Mouse (Mus musculus): ENCODE results near the gene Gm49396. TPM values are rescaled to one million over a fixed set of nuclear protein-coding genes. Genes with fewer than 3 reads are reported as not detected.

The Gm49396 gene
- total and polyA plus RNA-seq, 2 experiments from 2014 or later, result 0.61 to 3.0 TPM

- Histone ChIP-seq H3K4me1 (ENCODE audit: control insufficient read depth, insufficient read depth) (0 out of 2 replicates have a peak, but pooled peaks cover 6% of the 10 kb centered on the region), H3K27me3 (ENCODE audit: control insufficient read depth, insufficient read depth, low read length) (no peaks in the 10 kb centered on the region), H3K4me2 (ENCODE audit: low read depth, low read length) (peak overlapping the region; percentile 38), H3K36me3 (replicated peaks; ENCODE audit: control insufficient read depth, insufficient read depth, low read length) (no peaks in the 10 kb centered on the region), H3K9ac (replicated peaks; ENCODE audit: low read depth, low read length) (no peak overlapping the region), H3K9me3 (replicated peaks; ENCODE audit: control insufficient read depth, low read length) (no peaks in the 10 kb centered on the region), H3K4me3 (ENCODE audit: low read depth, low read length) (no peak overlapping the region), H3K27ac (ENCODE audit: low read depth) (no peak overlapping the region)
- peak; percentile 96 for ATAC-seq (ENCODE audit: insufficient read depth, low read depth)
- DNase-seq (ENCODE audit: low spot score), result peak; percentile 90
- no peak for TF ChIP-seq EP300 (IDR thresholded peaks at IDR 0.05; ENCODE audit: low read depth)
- no peak for TF ChIP-seq CTCF (IDR thresholded peaks at IDR 0.05; ENCODE audit: low read depth)
- WGBS, result under 1% methylated on average over 16 of the region's 16 CpGs
Observed at GRCm38 (mm10) chr7:30599933-30600353, 36.8 kb downstream of the Gm49396 start.

- 63% methylated on average over 7 of the region's 7 CpGs for WGBS
- Histone ChIP-seq H3K9ac (replicated peaks; ENCODE audit: low read depth, low read length) (no peak overlapping the region), H3K27me3 (ENCODE audit: control insufficient read depth, insufficient read depth, low read length) (no peaks in the 10 kb centered on the region), H3K4me3 (ENCODE audit: low read depth, low read length) (no peak overlapping the region), H3K4me1 (ENCODE audit: control insufficient read depth, insufficient read depth) (0 out of 2 replicates have a peak, but pooled peaks cover 6% of the 10 kb centered on the region), H3K36me3 (replicated peaks; ENCODE audit: control insufficient read depth, insufficient read depth, low read length) (no peaks in the 10 kb centered on the region), H3K4me2 (ENCODE audit: low read depth, low read length) (no peak overlapping the region), H3K27ac (ENCODE audit: low read depth) (no peak overlapping the region), H3K9me3 (replicated peaks; ENCODE audit: control insufficient read depth, low read length) (no peaks in the 10 kb centered on the region)
- ATAC-seq (ENCODE audit: insufficient read depth, low read depth), result no peak
- TF ChIP-seq EP300 (IDR thresholded peaks at IDR 0.05; ENCODE audit: low read depth) (no peak), CTCF (IDR thresholded peaks at IDR 0.05; ENCODE audit: low read depth) (no peak)
- no peak for DNase-seq (ENCODE audit: low spot score)
Observed at GRCm38 (mm10) chr7:30600651-30601050, 37.5 kb downstream of the Gm49396 start.

GRCm38 (mm10) chr7:30602583-30602982 is 39.4 kb downstream of the Gm49396 start:
- no peaks in the 10 kb centered on the region for H3K36me3 ChIP-seq (replicated peaks; ENCODE audit: control insufficient read depth, insufficient read depth, low read length)
- no peak for DNase-seq (ENCODE audit: low spot score)
- H3K4me1 ChIP-seq (ENCODE audit: control insufficient read depth, insufficient read depth), result 0 out of 2 replicates have a peak, but pooled peaks cover 6% of the 10 kb centered on the region
- no peak overlapping the region for H3K4me2 ChIP-seq (ENCODE audit: low read depth, low read length)
- no peak overlapping the region for H3K9ac ChIP-seq (replicated peaks; ENCODE audit: low read depth, low read length)
- WGBS, result 22% methylated on average over 3 of the region's 3 CpGs
- no peak for TF ChIP-seq EP300 (IDR thresholded peaks at IDR 0.05; ENCODE audit: low read depth)
- no peak for TF ChIP-seq CTCF (IDR thresholded peaks at IDR 0.05; ENCODE audit: low read depth)
- H3K27ac ChIP-seq (ENCODE audit: low read depth), result no peak overlapping the region
- no peaks in the 10 kb centered on the region for H3K27me3 ChIP-seq (ENCODE audit: control insufficient read depth, insufficient read depth, low read length)
- no peak overlapping the region for H3K4me3 ChIP-seq (ENCODE audit: low read depth, low read length)
- H3K9me3 ChIP-seq (replicated peaks; ENCODE audit: control insufficient read depth, low read length), result no peaks in the 10 kb centered on the region
- ATAC-seq (ENCODE audit: insufficient read depth, low read depth), result no peak

GRCm38 (mm10) chr7:30604424-30604823 is 41.3 kb downstream of the Gm49396 start:
- Histone ChIP-seq H3K9ac (replicated peaks; ENCODE audit: low read depth, low read length) (no peak overlapping the region), H3K27me3 (ENCODE audit: control insufficient read depth, insufficient read depth, low read length) (no peaks in the 10 kb centered on the region), H3K36me3 (replicated peaks; ENCODE audit: control insufficient read depth, insufficient read depth, low read length) (no peaks in the 10 kb centered on the region), H3K4me2 (ENCODE audit: low read depth, low read length) (no peak overlapping the region), H3K27ac (ENCODE audit: low read depth) (no peak overlapping the region), H3K4me1 (ENCODE audit: control insufficient read depth, insufficient read depth) (0 out of 2 replicates have a peak, but pooled peaks cover 6% of the 10 kb centered on the region), H3K4me3 (ENCODE audit: low read depth, low read length) (no peak overlapping the region), H3K9me3 (replicated peaks; ENCODE audit: control insufficient read depth, low read length) (no peaks in the 10 kb centered on the region)
- TF ChIP-seq EP300 (IDR thresholded peaks at IDR 0.05; ENCODE audit: low read depth) (no peak), CTCF (IDR thresholded peaks at IDR 0.05; ENCODE audit: low read depth) (no peak)
- 61% methylated on average over 8 of the region's 8 CpGs for WGBS
- ATAC-seq (ENCODE audit: insufficient read depth, low read depth) (no peak), DNase-seq (ENCODE audit: low spot score) (no peak)

GRCm38 (mm10) chr7:30604944-30605343 is 41.8 kb downstream of the Gm49396 start:
- TF ChIP-seq EP300 (IDR thresholded peaks at IDR 0.05; ENCODE audit: low read depth) (no peak), CTCF (IDR thresholded peaks at IDR 0.05; ENCODE audit: low read depth) (no peak)
- 81% methylated on average over 8 of the region's 8 CpGs for WGBS

GRCm38 (mm10) chr7:30607706-30608309 is 44.7 kb downstream of the Gm49396 start:
- 25% methylated on average over 8 of the region's 8 CpGs for WGBS
- H3K9me3 ChIP-seq (replicated peaks; ENCODE audit: control insufficient read depth, low read length), result no peaks in the 10 kb centered on the region
- no peaks in the 10 kb centered on the region for H3K27me3 ChIP-seq (ENCODE audit: control insufficient read depth, insufficient read depth, low read length)
- peak; percentile 60 for DNase-seq (ENCODE audit: low spot score)
- no peak overlapping the region for H3K27ac ChIP-seq (ENCODE audit: low read depth)
- H3K4me3 ChIP-seq (ENCODE audit: low read depth, low read length), result no peak overlapping the region
- no peaks in the 10 kb centered on the region for H3K36me3 ChIP-seq (replicated peaks; ENCODE audit: control insufficient read depth, insufficient read depth, low read length)
- peaks cover 8% of the 10 kb centered on the region; the same call in 1 of the 2 replicates for H3K4me1 ChIP-seq (ENCODE audit: control insufficient read depth, insufficient read depth)
- no peak overlapping the region for H3K9ac ChIP-seq (replicated peaks; ENCODE audit: low read depth, low read length)
- H3K4me2 ChIP-seq (ENCODE audit: low read depth, low read length), result no peak overlapping the region
- TF ChIP-seq CTCF (IDR thresholded peaks at IDR 0.05; ENCODE audit: low read depth) (peak; percentile 71), EP300 (IDR thresholded peaks at IDR 0.05; ENCODE audit: low read depth) (no peak)
- ATAC-seq (ENCODE audit: insufficient read depth, low read depth), result peak; percentile 56

More at GRCm38 (mm10) chr7:30604944-30605343, 41.8 kb downstream of the Gm49396 start:
- Histone ChIP-seq H3K27me3 (ENCODE audit: control insufficient read depth, insufficient read depth, low read length) (no peaks in the 10 kb centered on the region), H3K9me3 (replicated peaks; ENCODE audit: control insufficient read depth, low read length) (no peaks in the 10 kb centered on the region), H3K4me1 (ENCODE audit: control insufficient read depth, insufficient read depth) (peaks cover 9% of the 10 kb centered on the region; the same call in 1 of the 2 replicates), H3K9ac (replicated peaks; ENCODE audit: low read depth, low read length) (no peak overlapping the region), H3K4me2 (ENCODE audit: low read depth, low read length) (no peak overlapping the region), H3K36me3 (replicated peaks; ENCODE audit: control insufficient read depth, insufficient read depth, low read length) (no peaks in the 10 kb centered on the region), H3K4me3 (ENCODE audit: low read depth, low read length) (no peak overlapping the region), H3K27ac (ENCODE audit: low read depth) (no peak overlapping the region)
- ATAC-seq (ENCODE audit: insufficient read depth, low read depth) (no peak), DNase-seq (ENCODE audit: low spot score) (no peak)

All from heart, postnatal 0 days (tissue).